Comparison of ENCODE assay signal across 10 mouse cellular contexts in the genomic region with DNA sequence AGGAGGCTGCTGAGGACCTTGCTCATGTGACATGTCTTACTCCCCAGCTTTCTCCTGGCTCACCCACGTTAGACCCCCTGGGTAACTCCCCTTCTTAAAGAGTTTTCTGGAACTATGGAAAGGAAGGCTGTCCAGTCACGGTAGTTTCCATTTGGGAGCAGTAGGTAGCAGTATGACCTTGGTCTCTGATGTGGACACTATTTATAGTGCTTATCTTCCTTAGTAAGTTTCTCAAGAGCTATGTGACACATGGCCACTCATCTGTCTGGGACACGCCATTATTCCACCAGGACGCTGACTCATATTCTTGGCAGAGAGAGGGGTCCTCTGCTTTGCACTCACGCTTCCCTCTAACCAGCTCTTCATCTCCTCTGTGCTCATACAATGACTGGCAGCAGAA.
DNase-seq lines count a peak whose midpoint lies in the region; ATAC-seq and TF ChIP-seq lines count a peak whose summit lies in the region.
"Had no signal": no experiment of that assay in that cellular context is flagged by ENCODE, and none has a peak within 500 bp of the region (broad histone marks: within the 10 kb centered on the region; RNA-seq: fewer than 3 reads in every experiment).

No protein-coding gene starts in this region.

- no peak overlapping the region for H3K9ac ChIP-seq in kidney, embryonic 15.5 days

- no peak for TF ChIP-seq CTCF in small intestine, adult 2 months (IDR thresholded peaks at IDR 0.05; ENCODE audit: extremely low read depth, insufficient read length, insufficient replicate concordance, low read depth, low read length)

- DNase-seq in kidney, postnatal 36 days: no peak
- peak; percentile 33 for DNase-seq in heart, postnatal 25 days (ENCODE audit: low spot score)
- DNase-seq in hindbrain, embryonic 10.5 days (ENCODE audit: low spot score): no peak
- DNase-seq in spleen, postnatal 36 days (ENCODE audit: low spot score in 2 of 2): no peak
- DNase-seq in cerebellum, adult 8-10 months: no peak
- DNase-seq: cerebellum, adult 18-20 months had no signal

- H3K36me3 ChIP-seq in kidney, embryonic 15.5 days: peaks cover 35% of the 10 kb centered on the region
- H3K36me3 ChIP-seq in small intestine, adult 2 months (ENCODE audit: control insufficient read depth, insufficient read depth, low read length): peaks cover 8% of the 10 kb centered on the region; the same call in 1 of the 2 replicates
- peaks cover 9% of the 10 kb centered on the region for H3K36me3 ChIP-seq in hindbrain, embryonic 10.5 days

- H3K4me3 ChIP-seq in kidney, embryonic 15.5 days (replicated peaks): no peak overlapping the region
- H3K4me3 ChIP-seq in brown adipose tissue, adult 24 weeks (ENCODE audit: insufficient read depth, low read depth, low read length): no peak overlapping the region
- H3K4me3 ChIP-seq in small intestine, adult 2 months (ENCODE audit: low read depth, low read length): 0 out of 2 replicates have a peak overlapping the region, but pooled peaks have one; percentile 0
- no peak overlapping the region for H3K4me3 ChIP-seq in hindbrain, embryonic 10.5 days
- H3K4me3 ChIP-seq: megakaryocyte, embryonic 14.5 days had no signal

- TF ChIP-seq POLR2A in small intestine, adult 2 months (IDR thresholded peaks at IDR 0.05; ENCODE audit: low read depth, low read length): no peak

- no peaks in the 10 kb centered on the region for H3K27me3 ChIP-seq in kidney, embryonic 15.5 days
- H3K27me3 ChIP-seq in small intestine, adult 2 months (ENCODE audit: control insufficient read depth, insufficient read depth, low read length): no peaks in the 10 kb centered on the region
- no peaks in the 10 kb centered on the region for H3K27me3 ChIP-seq in hindbrain, embryonic 10.5 days (ENCODE audit: insufficient read depth, poor library complexity, severe bottlenecking)
- H3K27me3 ChIP-seq: megakaryocyte, embryonic 14.5 days had no signal

- 50% methylated on average over 5 of the region's 5 CpGs for WGBS in kidney, embryonic 15.5 days
- WGBS in small intestine, adult 2 months: 12% methylated on average over 5 of the region's 5 CpGs
- 85% methylated on average over 5 of the region's 5 CpGs for WGBS in hindbrain, embryonic 10.5 days

- no peak overlapping the region for H3K4me2 ChIP-seq in kidney, embryonic 15.5 days

- peak; percentile 26; the same call in 1 of the 2 replicates for ATAC-seq in kidney, embryonic 15.5 days (replicated peaks; ENCODE audit: low FRiP score)

- peak overlapping the region; percentile 45 for H3K27ac ChIP-seq in kidney, embryonic 15.5 days
- 0 out of 2 replicates have a peak overlapping the region, but pooled peaks have one; percentile 8 for H3K27ac ChIP-seq in brown adipose tissue, adult 24 weeks (replicated peaks; ENCODE audit: low read depth, low read length)
- peak overlapping the region; percentile 92 for H3K27ac ChIP-seq in small intestine, adult 2 months (ENCODE audit: insufficient read depth, low read depth, low read length)
- no peak overlapping the region for H3K27ac ChIP-seq in hindbrain, embryonic 10.5 days

- H3K9me3 ChIP-seq in kidney, embryonic 15.5 days (replicated peaks): no peaks in the 10 kb centered on the region
- H3K9me3 ChIP-seq in hindbrain, embryonic 10.5 days: no peaks in the 10 kb centered on the region
- H3K9me3 ChIP-seq: megakaryocyte, embryonic 14.5 days had no signal

- peaks cover 58% of the 10 kb centered on the region for H3K4me1 ChIP-seq in kidney, embryonic 15.5 days
- H3K4me1 ChIP-seq in brown adipose tissue, adult 24 weeks (ENCODE audit: control insufficient read depth, insufficient read depth, insufficient read length, low read length): peaks cover 3% of the 10 kb centered on the region; the same call in 1 of the 2 replicates
- peaks cover 54% of the 10 kb centered on the region for H3K4me1 ChIP-seq in small intestine, adult 2 months (ENCODE audit: control insufficient read depth, insufficient read depth, insufficient read length, low read length)
- H3K4me1 ChIP-seq in hindbrain, embryonic 10.5 days (replicated peaks): peaks cover 28% of the 10 kb centered on the region

- intact Hi-C loops in heart, postnatal 25 days (cut with DNase I): no loop called here
